In genomic region chr3:51484370-51484769, GRCm38 (mm10) we compare ENCODE assay signal across 7 mouse cellular contexts. TPM values are rescaled to one million over a fixed set of nuclear protein-coding genes. Genes with fewer than 3 reads are reported as not detected.
DNase-seq lines count a peak whose midpoint lies in the region; ATAC-seq and TF ChIP-seq lines count a peak whose summit lies in the region.

No protein-coding gene starts in this region.

- 0% methylated on average over 33 of the region's 33 CpGs for WGBS in lung, embryonic 15.5 days
- under 1% methylated on average over 29 of the region's 33 CpGs for WGBS in limb, embryonic 14.5 days
- under 1% methylated on average over 33 of the region's 33 CpGs for WGBS in stomach, embryonic 14.5 days

- peak overlapping the region; percentile 72 for H3K4me2 ChIP-seq in lung, embryonic 15.5 days
- peak overlapping the region; percentile 77 for H3K4me2 ChIP-seq in limb, embryonic 14.5 days (replicated peaks; ENCODE audit: low read depth, low read length, severe bottlenecking)
- peak overlapping the region; percentile 80 for H3K4me2 ChIP-seq in stomach, embryonic 14.5 days (replicated peaks; ENCODE audit: low read depth, low read length)

- ATAC-seq in lung, embryonic 15.5 days (ENCODE audit: borderline replicate concordance, extremely low read depth, low FRiP score, low TSS enrichment): peak; percentile 29
- ATAC-seq in limb, embryonic 14.5 days (ENCODE audit: low FRiP score, low read depth): peak; percentile 9; the same call in 1 of the 2 replicates
- peak; percentile 16; the same call in 1 of the 2 replicates for ATAC-seq in stomach, embryonic 14.5 days (ENCODE audit: insufficient number of reproducible peaks, insufficient read depth, low FRiP score, low read depth)

- peaks cover 24% of the 10 kb centered on the region for H3K4me1 ChIP-seq in lung, embryonic 15.5 days
- peaks cover 28% of the 10 kb centered on the region for H3K4me1 ChIP-seq in erythroblast, embryonic 14.5 days (ENCODE audit: control insufficient read depth)
- peaks cover 21% of the 10 kb centered on the region for H3K4me1 ChIP-seq in limb, embryonic 14.5 days (ENCODE audit: control insufficient read depth, insufficient read depth, low read length)
- H3K4me1 ChIP-seq in stomach, embryonic 14.5 days (ENCODE audit: control insufficient read depth, insufficient read depth, low read length): peaks cover 13% of the 10 kb centered on the region; the same call in 1 of the 2 replicates

- H3K27ac ChIP-seq in lung, embryonic 15.5 days: peak overlapping the region; percentile 92
- peak overlapping the region; percentile 94 for H3K27ac ChIP-seq in limb, embryonic 14.5 days (replicated peaks; ENCODE audit: low read depth, low read length)
- peak overlapping the region; percentile 95 for H3K27ac ChIP-seq in stomach, embryonic 14.5 days (ENCODE audit: low read length)

- H3K27me3 ChIP-seq in lung, embryonic 15.5 days: no peaks in the 10 kb centered on the region
- no peaks in the 10 kb centered on the region for H3K27me3 ChIP-seq in erythroblast, embryonic 14.5 days (ENCODE audit: control insufficient read depth)
- H3K27me3 ChIP-seq in limb, embryonic 14.5 days (ENCODE audit: control insufficient read depth, insufficient read depth, low read length): no peaks in the 10 kb centered on the region
- H3K27me3 ChIP-seq in stomach, embryonic 14.5 days (ENCODE audit: control insufficient read depth, insufficient read depth, low read length): no peaks in the 10 kb centered on the region

- peak overlapping the region; percentile 79 for H3K9ac ChIP-seq in lung, embryonic 15.5 days
- H3K9ac ChIP-seq in limb, embryonic 14.5 days (ENCODE audit: low read depth, low read length, severe bottlenecking): peak overlapping the region; percentile 92
- peak overlapping the region; percentile 77 for H3K9ac ChIP-seq in stomach, embryonic 14.5 days (replicated peaks; ENCODE audit: low read depth, low read length)

- no peaks in the 10 kb centered on the region for H3K9me3 ChIP-seq in lung, embryonic 15.5 days
- H3K9me3 ChIP-seq in erythroblast, embryonic 14.5 days (ENCODE audit: control insufficient read depth, low read length): no peaks in the 10 kb centered on the region
- H3K9me3 ChIP-seq in limb, embryonic 14.5 days (ENCODE audit: control insufficient read depth, low read length): no peaks in the 10 kb centered on the region
- no peaks in the 10 kb centered on the region for H3K9me3 ChIP-seq in stomach, embryonic 14.5 days (ENCODE audit: control insufficient read depth, low read depth, low read length)

- no peak for TF ChIP-seq POLR2A in limb, embryonic 14.5 days (IDR thresholded peaks at IDR 0.05; ENCODE audit: borderline replicate concordance, extremely low read depth, insufficient read depth, insufficient read length)

- peak overlapping the region; percentile 83 for H3K4me3 ChIP-seq in lung, embryonic 15.5 days
- H3K4me3 ChIP-seq in erythroblast, embryonic 14.5 days (replicated peaks): peak overlapping the region; percentile 77
- peak overlapping the region; percentile 80 for H3K4me3 ChIP-seq in limb, embryonic 14.5 days (replicated peaks; ENCODE audit: low read length)
- H3K4me3 ChIP-seq in stomach, embryonic 14.5 days (ENCODE audit: low read depth, low read length): peak overlapping the region; percentile 82

- no peaks in the 10 kb centered on the region for H3K36me3 ChIP-seq in lung, embryonic 15.5 days
- H3K36me3 ChIP-seq in erythroblast, embryonic 14.5 days (ENCODE audit: control insufficient read depth): no peaks in the 10 kb centered on the region; the same call in 1 of the 2 replicates
- no peaks in the 10 kb centered on the region for H3K36me3 ChIP-seq in limb, embryonic 14.5 days (ENCODE audit: control insufficient read depth, insufficient read depth, low read length)
- no peaks in the 10 kb centered on the region for H3K36me3 ChIP-seq in stomach, embryonic 14.5 days (ENCODE audit: control insufficient read depth, insufficient read depth, low read length)

- DNase-seq in lung, postnatal 14 days: no peak
- DNase-seq in limb, embryonic 14.5 days (ENCODE audit: low spot score): no peak
- no peak for DNase-seq in cerebellum, adult 11 months
- no peak for DNase-seq in left cerebral cortex, adult 11 months (ENCODE audit: low spot score)

RNA-seq across cellular contexts. Expression of gene Rab33b, which starts 0.7 kb away (rescaled TPM):
- polyA plus RNA-seq in lung, embryonic 15.5 days (2015; fragmentation: Nextera tagmentation; extraction: Ambion mirVana): 24.3 and 24.5 TPM in 2 replicates
- polyA plus RNA-seq in erythroblast, embryonic 14.5 days (2012): 0.09 and 0.18 TPM in 2 replicates
- 16.2 and 16.5 TPM in 2 replicates for polyA plus RNA-seq in limb, embryonic 14.5 days (2012; rRNA removed)
- 24.9 and 25.4 TPM in 2 replicates for polyA plus RNA-seq in limb, embryonic 14.5 days (2014; fragmentation: Nextera tagmentation; extraction: Ambion mirVana)
- 21.9 and 26.5 TPM in 2 replicates for polyA plus RNA-seq in stomach, embryonic 14.5 days (2014; fragmentation: Nextera tagmentation; extraction: Ambion mirVana)

Comparison
In these comparisons a context has a peak if more than half of its experiments do, and no peak if none do; other contexts are left out.
1. RNA of gene Rab33b, which starts 0.7 kb away (polyA plus RNA-seq): 16.2 to 25.4 TPM in limb, embryonic 14.5 days, 24.3 to 24.5 TPM in lung, embryonic 15.5 days and 21.9 to 26.5 TPM in stomach, embryonic 14.5 days; 0.09 to 0.18 TPM in erythroblast, embryonic 14.5 days; every median in the first group is over 10 times any median in the second.
2. Peak in every context shown above with its lines, with median percentiles within 50 percentile points of each other: ATAC-seq, H3K27ac ChIP-seq, H3K4me2 ChIP-seq, H3K4me3 ChIP-seq and H3K9ac ChIP-seq.